Mouse (Mus musculus) thymus, postnatal 14 days (tissue): Measurements from ENCODE around the gene Pola2.

Experiments
- DNase-seq: peaks from one replicate; pipeline ENCODE4 v3.0.0; 2021

The Pola2 gene

DNA sequence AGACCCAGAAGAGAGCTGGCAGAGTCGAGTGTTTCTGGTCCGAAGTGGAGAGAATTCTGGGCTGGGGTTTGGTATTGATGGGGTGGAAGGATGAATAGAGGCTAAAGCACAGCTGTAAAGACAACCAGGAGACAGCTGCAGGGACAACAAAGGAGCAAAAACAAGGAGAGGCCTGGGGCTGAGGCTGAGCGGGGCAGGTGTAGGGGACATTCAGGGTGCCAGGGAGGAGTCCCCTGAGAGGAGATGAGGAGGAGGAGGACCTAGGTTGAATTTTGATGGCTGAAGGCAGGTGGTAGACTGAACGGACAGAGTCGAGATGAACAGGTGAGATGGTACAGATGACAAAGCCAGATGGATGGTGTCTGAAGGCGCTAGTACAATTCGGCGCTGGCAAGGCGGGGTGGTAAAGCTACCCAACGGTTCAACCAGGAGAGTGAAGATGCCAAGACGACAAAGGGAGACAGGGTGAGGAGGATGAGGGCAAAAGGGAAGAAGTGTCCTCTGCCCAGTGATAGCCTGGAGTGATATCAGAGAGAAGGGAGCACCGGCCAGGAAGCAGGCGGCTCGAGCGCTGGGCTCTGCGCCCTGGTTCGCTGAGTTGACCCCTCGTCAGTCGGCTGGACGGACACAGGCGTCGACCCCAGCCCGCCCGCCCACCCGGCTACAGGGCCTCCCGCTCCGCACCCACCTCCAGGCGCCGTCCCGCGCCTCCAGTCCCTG, 70.6 kb downstream of the Pola2 start:
- peak; percentile 30 for DNase-seq

DNA sequence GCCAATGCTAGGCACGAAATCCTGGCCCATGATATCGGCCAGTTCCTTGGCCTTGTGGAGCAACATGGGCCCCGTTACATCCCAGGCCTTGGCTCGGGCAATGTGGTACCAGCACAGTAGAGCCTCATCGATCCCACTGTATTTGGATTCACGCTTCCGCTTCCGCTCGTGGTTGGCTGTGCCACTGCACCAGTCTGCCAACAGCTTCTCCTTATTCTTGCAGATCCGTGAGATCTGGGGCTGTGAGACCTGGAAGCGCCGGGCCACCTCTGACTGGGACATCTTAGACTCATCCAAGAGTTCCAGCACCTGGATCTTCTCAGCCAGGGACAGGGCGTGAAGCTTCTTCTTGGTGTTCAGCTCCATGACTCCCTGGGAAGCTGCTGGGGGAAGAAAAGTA, 71.3 kb downstream of the Pola2 start:
- no peak for DNase-seq

DNA sequence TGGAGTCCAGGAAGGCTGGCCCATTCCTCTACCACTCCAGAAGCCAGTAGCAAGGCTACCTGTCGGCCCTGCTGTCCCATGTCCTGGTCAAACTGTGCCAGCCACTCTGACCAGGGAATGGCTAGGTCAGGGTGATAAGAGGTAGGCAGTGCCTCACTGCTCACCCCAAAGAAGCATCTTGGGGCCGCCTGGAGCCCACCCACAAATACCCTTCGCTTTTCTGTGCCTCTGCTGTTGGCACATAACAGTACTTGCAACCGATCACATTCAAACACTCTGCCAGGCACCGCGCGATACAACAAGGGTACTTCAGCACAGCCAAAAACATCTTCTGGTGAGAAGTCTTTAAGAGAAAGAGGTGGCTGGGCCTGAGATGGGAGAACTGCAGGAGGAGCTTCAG, 71.7 kb downstream of the Pola2 start:
- no peak for DNase-seq

DNA sequence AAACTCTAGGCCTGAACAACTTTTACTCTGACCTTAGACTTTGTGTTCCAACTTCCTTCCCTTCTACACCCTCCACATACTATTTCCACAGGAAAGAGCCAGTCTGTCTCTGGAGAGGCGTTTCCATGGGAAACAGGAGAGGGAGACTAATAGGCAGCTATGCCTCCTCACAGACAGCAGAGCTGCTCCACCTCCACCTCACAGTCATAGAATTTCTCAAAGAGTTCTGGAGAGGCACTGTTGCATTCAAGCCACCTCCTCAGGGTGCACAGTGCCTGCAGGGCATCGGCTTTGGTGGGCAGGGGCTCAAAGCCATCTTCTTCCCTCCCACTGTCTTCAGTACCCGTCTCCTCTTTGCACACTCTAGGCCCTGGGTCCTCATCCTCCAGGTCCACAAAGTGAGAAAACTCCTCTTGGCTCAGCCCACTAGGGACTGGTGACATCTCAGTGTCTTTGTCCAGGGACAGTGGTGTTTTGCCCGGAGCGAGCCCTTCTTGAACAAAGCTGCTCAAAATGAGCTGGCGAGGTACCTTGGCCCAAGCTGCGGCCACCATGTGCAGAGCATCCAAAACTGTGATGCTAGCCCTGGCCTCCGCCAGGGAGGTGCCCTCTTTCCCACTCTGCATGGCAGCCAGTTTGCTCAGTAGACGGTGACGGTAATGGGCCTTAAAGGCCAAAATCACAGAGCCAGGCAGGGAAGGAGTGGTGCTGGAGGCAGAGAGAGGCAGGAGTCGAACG, 72.3 kb downstream of the Pola2 start:
- DNase-seq: no peak
